Mouse (Mus musculus) fat pad, adult 2 months (tissue): ENCODE measurements around the gene Efcab9.

Experiments used
- DNase-seq: peaks from one replicate; pipeline ENCODE4 v3.0.0-alpha.2; 2011; ENCODE audit warnings: low read depth, low spot score; ENCODE audit errors: extremely low read depth

Gene Efcab9

GRCm38 (mm10) chr11:32498757-32499535 is 32.9 kb downstream of the Efcab9 start:
- no peak for DNase-seq

- no peak for DNase-seq
These were observed 36.6 kb downstream of the Efcab9 start for GRCm38 (mm10) chr11:32495283-32495682.

- no peak for DNase-seq
These were observed 38.6 kb downstream of the Efcab9 start for GRCm38 (mm10) chr11:32493312-32493711.

GRCm38 (mm10) chr11:32491079-32491478 is 40.8 kb downstream of the Efcab9 start:
- no peak for DNase-seq

- no peak for DNase-seq
These were observed 42.8 kb downstream of the Efcab9 start for GRCm38 (mm10) chr11:32488808-32489670.

GRCm38 (mm10) chr11:32488344-32488743 is 43.5 kb downstream of the Efcab9 start:
- DNase-seq = no peak

GRCm38 (mm10) chr11:32487501-32487900 is 44.4 kb downstream of the Efcab9 start:
- DNase-seq = no peak

- no peak for DNase-seq
These were observed 45.3 kb downstream of the Efcab9 start for GRCm38 (mm10) chr11:32486621-32487020.

- no peak for DNase-seq
These were observed 46.6 kb downstream of the Efcab9 start for GRCm38 (mm10) chr11:32485290-32485689.

GRCm38 (mm10) chr11:32481525-32481924 is 50.4 kb downstream of the Efcab9 start:
- DNase-seq = no peak

- no peak for DNase-seq
These were observed 56.2 kb downstream of the Efcab9 start for GRCm38 (mm10) chr11:32475487-32476236.

GRCm38 (mm10) chr11:32474725-32475124 is 57.2 kb downstream of the Efcab9 start:
- no peak for DNase-seq
